Mouse (Mus musculus) lung, embryonic 14.5 days (tissue): Measurements from ENCODE around the gene Elp5. TPM values are rescaled to one million over a fixed set of nuclear protein-coding genes. Genes with fewer than 3 reads are reported as not detected.

Experiments
- ATAC-seq: fragments of 200-750 bp; cut with Nextera tagmentation; 2 replicates; pipeline ENCODE4 v1.8.0; 2017; ENCODE audit warnings: mild to moderate bottlenecking, moderate TSS enrichment, moderate library complexity; ENCODE audit not compliant: insufficient read depth
- DNase-seq: peaks from one replicate; pipeline ENCODE4 v3.0.0-alpha.2; 2015
- H3K27ac ChIP-seq: fragments of 300-500 bp; sonication (generic); 2 replicates; pipeline ENCODE4 v1.5.1; 2014; ENCODE audit warnings: low read depth, mild to moderate bottlenecking, moderate library complexity
- H3K27me3 ChIP-seq: fragments of 300-500 bp; sonication (generic); 2 replicates; pipeline ENCODE4 v1.6.1; 2014; ENCODE audit warnings: low read length, control low read depth; ENCODE audit not compliant: insufficient read depth
- H3K36me3 ChIP-seq: fragments of 300-500 bp; sonication (generic); 2 replicates; pipeline ENCODE4 v1.6.1; 2014; ENCODE audit warnings: control low read depth; ENCODE audit not compliant: insufficient read depth
- H3K4me1 ChIP-seq: fragments of 300-500 bp; sonication (generic); 2 replicates; pipeline ENCODE4 v1.6.1; 2014; ENCODE audit warnings: antibody characterized with exemption, control low read depth; ENCODE audit not compliant: insufficient read depth
- H3K4me2 ChIP-seq: fragments of 300-500 bp; sonication (generic); 2 replicates; pipeline ENCODE4 v1.6.1; 2014; ENCODE audit warnings: mild to moderate bottlenecking
- H3K4me3 ChIP-seq: fragments of 300-500 bp; sonication (generic); 2 replicates; pipeline ENCODE4 v1.5.1; 2014; ENCODE audit warnings: low read depth, low read length
- H3K9ac ChIP-seq: fragments of 300-500 bp; sonication (generic); 2 replicates; pipeline ENCODE4 v1.6.1; 2014
- H3K9me3 ChIP-seq: fragments of 300-500 bp; sonication (generic); 2 replicates; pipeline ENCODE4 v1.6.1; 2016; ENCODE audit warnings: low read depth, low read length, control low read depth
- CTCF ChIP-seq: IDR thresholded peaks from 2 replicates; pipeline ENCODE4 v1.5.1; 2016; ENCODE audit warnings: antibody characterized with exemption, low read depth
- WGBS: fragments of 180-500 bp; shearing (Covaris S2); extraction: QIAGEN DNeasy Blood & Tissue Kit; methylation state at CpG from one replicate; pipeline ENCODE4 v1.1.7; 2014; 5-methylcytosine and 5-hydroxymethylcytosine counted together
- microRNA counts: library from miRNA; unstranded; fragments of <30 nt; microRNA quantifications from one replicate; lab custom pipeline; 2016
- microRNA-seq: library from miRNA; unstranded; fragments of <30 nt; microRNA quantifications from one replicate; pipeline ENCODE4, GENCODE M21; 2016; ENCODE audit warnings: borderline number of aligned reads
- polyA plus RNA-seq: library from polyadenylated mRNA; unstranded; fragments of >200 nt; fragmentation: Nextera tagmentation; extraction: Ambion mirVana; gene quantifications from 2 replicates; pipeline ENCODE4 v1.2.1, GENCODE M21; 2014

Elp5 gene
- polyA plus RNA-seq, 1 experiment from 2014 or later, result 113 TPM

DNA sequence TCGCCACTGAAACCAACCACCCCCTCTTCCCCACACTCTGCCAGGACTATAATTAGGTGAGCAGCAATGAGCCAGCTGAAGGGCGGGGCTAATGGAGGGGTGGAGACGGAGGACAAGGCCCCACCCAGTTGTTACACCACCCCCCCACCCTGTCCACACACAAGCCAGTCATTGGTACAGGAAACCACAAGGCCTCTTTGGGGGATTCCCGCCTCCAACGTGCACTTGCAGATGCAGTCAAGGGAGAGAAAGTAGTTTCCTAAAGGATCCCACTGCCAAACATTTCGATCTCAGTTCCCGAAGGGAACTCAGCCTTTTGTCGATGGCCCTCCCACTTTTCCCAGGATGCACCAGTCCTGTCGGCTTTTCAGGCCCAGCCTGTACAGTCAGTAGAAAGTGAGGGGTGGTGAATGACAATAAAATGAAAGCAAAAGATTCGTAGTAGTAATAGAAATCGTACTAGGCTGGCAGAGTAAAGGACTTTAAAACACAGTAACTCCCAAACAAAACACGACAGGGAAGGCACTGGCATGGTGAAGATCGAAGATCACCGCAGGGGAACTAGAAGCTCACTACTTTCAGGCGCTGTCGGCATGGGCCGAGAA, 62.6 kb downstream of the Elp5 start:
- Histone ChIP-seq H3K36me3 (peaks cover 48% of the 10 kb centered on the region), H3K27ac (peak overlapping the region; percentile 97), H3K9ac (peak overlapping the region; percentile 98), H3K4me3 (peak overlapping the region; percentile 97), H3K27me3 (no peaks in the 10 kb centered on the region), H3K4me2 (peak overlapping the region; percentile 67), H3K4me1 (peaks cover 7% of the 10 kb centered on the region; the same call in 1 of the 2 replicates), H3K9me3 (no peaks in the 10 kb centered on the region)
- DNase-seq, result peak; percentile 82
- no peak for ATAC-seq
- TF ChIP-seq CTCF, result no peak
- 2% methylated on average over 17 of the region's 17 CpGs for WGBS

DNA sequence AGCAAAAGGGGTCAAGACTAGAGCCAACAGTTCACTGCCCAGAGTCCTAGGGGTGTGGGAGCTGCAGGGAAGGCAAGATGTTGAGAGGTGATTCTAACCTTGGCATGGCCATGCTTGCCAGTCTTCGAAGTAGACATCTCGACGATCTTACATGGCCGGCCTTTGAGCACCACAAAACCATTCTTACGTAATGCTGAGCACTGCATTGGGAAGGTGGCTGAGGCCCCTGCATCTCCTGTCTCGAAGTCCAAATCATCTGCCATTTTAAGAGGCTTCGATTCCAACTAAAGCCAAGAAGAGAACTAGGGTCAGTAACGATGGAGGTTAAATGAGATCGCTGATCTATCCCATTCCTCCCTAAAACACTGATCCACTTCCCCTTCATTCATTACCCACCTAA, 63.3 kb downstream of the Elp5 start:
- Histone ChIP-seq H3K4me2 (peak overlapping the region; percentile 67), H3K9ac (peak overlapping the region; percentile 98), H3K27me3 (no peaks in the 10 kb centered on the region), H3K9me3 (no peaks in the 10 kb centered on the region), H3K27ac (peak overlapping the region; percentile 97), H3K4me3 (peak overlapping the region; percentile 97), H3K4me1 (peaks cover 7% of the 10 kb centered on the region; the same call in 1 of the 2 replicates), H3K36me3 (peaks cover 49% of the 10 kb centered on the region)
- ATAC-seq, result no peak
- 78% methylated on average over 9 of the region's 9 CpGs for WGBS
- TF ChIP-seq CTCF, result no peak
- no peak for DNase-seq

MicroRNA genes within 50 kb of the gene (microRNA counts, 519-probe panel; counts per million panel counts)
- microRNA mmu-miR-324-3p (lab: Ali Mortazavi, UCI) (30.5 counts per million), microRNA mmu-miR-324-5p (lab: Ali Mortazavi, UCI) (3,001 counts per million, percentile 56 among the panel's probes with 10 or more counts)

Small RNAs within 50 kb of the gene (microRNA-seq; reads per million reads assigned to microRNA genes)
- gene Gm44349 (not detected), gene Mir324 (3,974 reads per million, percentile 86 among the genes with 10 or more reads in this experiment)

Other genes with a start within 250 kb of the Elp5 start
- gene Polr2a, start 223.9 kb downstream of the Elp5 start, polyA plus RNA-seq, result 50.4 and 50.5 TPM in 2 replicates
- gene Slc35g3, start 220.5 kb downstream of the Elp5 start, polyA plus RNA-seq, result 0.12 and 0.20 TPM in 2 replicates
- gene Zbtb4, start 216.6 kb downstream of the Elp5 start, polyA plus RNA-seq, result 2.5 TPM in 2 replicates
- gene Chrnb1, start 186.6 kb downstream of the Elp5 start, polyA plus RNA-seq, result 12.1 and 14.6 TPM in 2 replicates
- 1.6 TPM in 2 replicates for gene Fgf11, start 180.7 kb downstream of the Elp5 start, polyA plus RNA-seq
- gene Tmem102, start 176.9 kb downstream of the Elp5 start, polyA plus RNA-seq, result 4.3 and 5.0 TPM in 2 replicates
- gene Gm39566, start 167.2 kb downstream of the Elp5 start, polyA plus RNA-seq, result not detected in 2 replicates
- not detected in 2 replicates for gene Spem2, start 164.1 kb downstream of the Elp5 start, polyA plus RNA-seq
- gene Spem1, start 160.3 kb downstream of the Elp5 start, polyA plus RNA-seq, result not detected in 2 replicates
- gene Nlgn2, start 144.7 kb downstream of the Elp5 start, polyA plus RNA-seq, result 6.6 and 7.8 TPM in 2 replicates
- 443 and 457 TPM in 2 replicates for gene Tmem256, start 144.0 kb downstream of the Elp5 start, polyA plus RNA-seq
- 115 and 118 TPM in 2 replicates for gene Plscr3, start 136.1 kb downstream of the Elp5 start, polyA plus RNA-seq
- gene Tnk1, start 123.8 kb downstream of the Elp5 start, polyA plus RNA-seq, result 5.9 and 6.1 TPM in 2 replicates
- not detected in 2 replicates for gene Tmem95, start 104.5 kb downstream of the Elp5 start, polyA plus RNA-seq
- gene Kctd11, start 101.1 kb downstream of the Elp5 start, polyA plus RNA-seq, result 6.2 and 7.5 TPM in 2 replicates
- 0.38 and 0.83 TPM in 2 replicates for gene Acap1, start 87.0 kb downstream of the Elp5 start, polyA plus RNA-seq
- 11.3 and 14.1 TPM in 2 replicates for gene 2810408A11Rik, start 81.5 kb downstream of the Elp5 start, polyA plus RNA-seq
- 12.5 and 13.1 TPM in 2 replicates for gene Neurl4, start 81.4 kb downstream of the Elp5 start, polyA plus RNA-seq
- 67.5 and 78.6 TPM in 2 replicates for gene Gps2, start 68.6 kb downstream of the Elp5 start, polyA plus RNA-seq
- gene Eif5a, start 60.6 kb downstream of the Elp5 start, polyA plus RNA-seq, result 1,945 and 2,006 TPM in 2 replicates
- gene Ybx2, start 46.7 kb downstream of the Elp5 start, polyA plus RNA-seq, result 4.7 and 6.1 TPM in 2 replicates
- gene Slc2a4, start 34.3 kb downstream of the Elp5 start, polyA plus RNA-seq, result 14.9 and 19.0 TPM in 2 replicates
- gene Cldn7, start 17.7 kb downstream of the Elp5 start, polyA plus RNA-seq, result 76.7 and 86.4 TPM in 2 replicates
- gene Ctdnep1, start 1.4 kb downstream of the Elp5 start, polyA plus RNA-seq, result 25.4 and 28.3 TPM in 2 replicates
- gene Gabarap, start 8.6 kb upstream of the Elp5 start, polyA plus RNA-seq, result 444 and 455 TPM in 2 replicates
- gene Phf23, start 13.3 kb upstream of the Elp5 start, polyA plus RNA-seq, result 41.1 and 42.8 TPM in 2 replicates
- gene Dvl2, start 18.1 kb upstream of the Elp5 start, polyA plus RNA-seq, result 36.2 and 40.8 TPM in 2 replicates
- gene Acadvl, start 32.9 kb upstream of the Elp5 start, polyA plus RNA-seq, result 57.6 and 58.9 TPM in 2 replicates
- 5.9 and 7.4 TPM in 2 replicates for gene Dlg4, start 34.4 kb upstream of the Elp5 start, polyA plus RNA-seq
- gene Asgr1, start 71.6 kb upstream of the Elp5 start, polyA plus RNA-seq, result not detected in 2 replicates
- gene Asgr2, start 110.1 kb upstream of the Elp5 start, polyA plus RNA-seq, result 0.47 and 0.78 TPM in 2 replicates
- 5.9 and 6.4 TPM in 2 replicates for gene Mgl2, start 147.8 kb upstream of the Elp5 start, polyA plus RNA-seq
- gene Clec10a, start 173.7 kb upstream of the Elp5 start, polyA plus RNA-seq, result 0.18 and 1.1 TPM in 2 replicates
- 0.23 and 0.63 TPM in 2 replicates for gene Slc16a11, start 230.2 kb upstream of the Elp5 start, polyA plus RNA-seq
- 4.4 and 6.2 TPM in 2 replicates for gene Slc16a13, start 238.5 kb upstream of the Elp5 start, polyA plus RNA-seq
- 30.3 and 30.9 TPM in 2 replicates for gene Bcl6b, start 247.3 kb upstream of the Elp5 start, polyA plus RNA-seq